Mouse (Mus musculus) mesoderm, embryonic 11.5 days (tissue): ENCODE results near the gene Plekhg5.

Experiments
- DNase-seq: peaks from one replicate; pipeline ENCODE4 v3.0.0-alpha.2; 2012; ENCODE audit warnings: low read depth, low spot score

Plekhg5 gene

GRCm38 (mm10) chr4:152125161-152126025 lies 53.1 kb downstream of the Plekhg5 start:
- no peak for DNase-seq

GRCm38 (mm10) chr4:152126026-152126920 lies 54.0 kb downstream of the Plekhg5 start:
- DNase-seq: no peak

GRCm38 (mm10) chr4:152127884-152128283 lies 55.6 kb downstream of the Plekhg5 start:
- no peak for DNase-seq

DNA sequence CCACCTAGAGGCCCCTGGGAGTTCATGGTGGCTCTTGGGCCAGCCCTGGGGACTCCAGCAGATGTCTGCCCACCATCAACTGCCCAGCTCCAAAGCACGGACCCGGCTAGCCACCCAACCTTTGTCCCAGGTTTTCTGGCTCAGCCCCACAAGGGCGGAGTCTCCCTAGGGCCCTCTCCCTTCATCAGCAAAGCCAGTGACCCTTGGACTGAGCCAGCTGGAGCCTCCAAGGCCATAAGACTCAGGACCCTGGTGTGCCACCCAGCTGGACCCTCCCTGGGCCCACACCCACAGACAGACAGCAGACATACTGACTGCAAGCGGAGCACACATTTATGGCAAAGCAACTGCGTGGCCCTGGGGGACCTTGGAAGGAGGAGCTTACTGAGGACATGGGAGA lies 56.5 kb downstream of the Plekhg5 start:
- no peak for DNase-seq

DNA sequence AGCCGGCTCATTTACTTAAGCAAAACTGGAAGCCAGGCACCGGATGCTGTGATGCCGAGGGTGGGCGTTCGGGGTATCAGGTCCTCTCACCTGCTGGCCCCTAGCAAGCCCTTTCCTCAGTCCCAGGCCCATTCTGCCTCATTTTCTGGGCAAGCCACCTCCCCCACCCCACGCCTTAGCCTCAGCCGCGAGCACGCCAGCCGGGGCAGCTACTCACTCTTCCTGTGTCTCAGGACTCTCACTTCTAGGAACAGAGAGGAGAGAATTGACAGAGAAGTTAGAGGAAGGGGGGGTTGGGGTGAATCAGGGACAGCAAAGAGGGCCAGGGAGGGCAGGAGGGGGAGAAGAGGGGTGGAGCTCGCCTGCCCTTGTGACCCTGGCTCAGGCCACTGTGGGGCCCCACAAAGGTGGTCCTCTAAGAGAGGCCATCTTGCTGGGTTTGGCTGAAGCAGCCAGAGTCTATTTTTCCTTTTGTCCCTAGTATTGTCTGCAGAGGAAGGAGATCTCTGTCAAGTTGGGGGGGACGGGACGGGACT lies 57.2 kb downstream of the Plekhg5 start:
- no peak for DNase-seq

- DNase-seq: no peak
Measured at GRCm38 (mm10) chr4:152130771-152131653, 58.7 kb downstream of the Plekhg5 start.

DNA sequence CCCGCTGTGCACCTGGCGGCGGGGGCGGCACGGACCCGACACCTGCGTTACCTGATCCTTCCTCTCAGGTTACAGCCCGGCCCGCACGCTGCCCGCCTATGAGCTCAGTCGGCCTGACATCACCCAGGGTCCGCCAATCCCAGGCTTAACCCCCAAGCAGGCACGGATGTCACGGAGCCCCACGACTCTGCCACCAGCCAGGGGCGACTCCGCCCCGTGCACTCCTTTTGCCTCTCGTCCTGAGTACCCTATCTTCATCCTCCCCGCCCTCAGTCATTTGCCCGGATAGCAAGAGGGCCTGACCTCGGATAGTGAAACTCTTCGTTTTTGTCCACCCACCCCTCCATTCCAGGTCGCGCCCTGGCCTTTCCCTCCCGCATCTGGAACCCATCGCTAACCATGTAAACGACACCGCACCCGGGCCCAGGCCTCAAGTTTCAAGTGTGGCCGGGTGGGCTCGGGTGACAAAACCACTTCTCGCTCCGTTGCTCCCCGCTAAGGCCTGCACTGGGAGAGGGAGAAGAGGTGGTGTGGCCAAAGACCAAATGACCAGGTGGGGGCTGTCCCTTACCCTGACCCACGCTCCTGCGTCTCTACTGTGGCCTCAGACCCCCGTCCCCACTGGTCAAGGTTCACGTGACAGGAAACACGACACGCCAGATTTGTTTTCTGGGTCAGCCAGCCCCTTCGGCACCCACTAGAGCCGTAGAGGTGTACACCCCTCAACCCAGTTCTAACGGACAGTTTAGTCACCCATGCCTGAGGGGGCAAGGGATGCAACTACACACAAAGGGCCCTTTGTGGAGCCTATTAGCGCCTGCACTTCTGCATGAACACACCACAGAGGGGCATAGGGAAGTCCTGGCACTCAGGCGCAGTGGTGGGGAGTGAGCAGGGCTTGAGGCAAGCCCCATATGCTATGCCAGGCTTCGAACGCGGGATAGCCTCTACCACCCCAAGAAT lies 59.8 kb downstream of the Plekhg5 start:
- DNase-seq: no peak

DNA sequence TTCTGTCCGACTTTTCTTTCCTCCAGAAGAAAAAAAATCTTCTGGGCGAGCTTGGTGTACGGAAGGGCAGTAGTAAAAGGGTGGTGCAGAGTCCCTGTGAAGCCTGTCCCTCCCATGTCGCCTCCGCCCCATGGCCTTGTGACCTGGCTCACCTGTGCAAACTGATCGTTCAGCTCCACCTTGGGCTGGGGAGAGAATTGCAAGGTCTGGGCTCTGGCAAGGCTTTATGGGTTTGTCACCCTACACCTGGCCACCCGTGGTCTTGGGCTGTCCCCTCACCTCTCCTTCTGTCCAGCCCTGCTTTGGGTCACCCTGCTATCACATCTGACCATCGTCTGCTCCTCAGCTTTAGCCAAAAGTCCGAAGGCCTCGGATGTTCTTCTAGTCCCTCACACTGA lies 60.5 kb downstream of the Plekhg5 start:
- DNase-seq: no peak

DNA sequence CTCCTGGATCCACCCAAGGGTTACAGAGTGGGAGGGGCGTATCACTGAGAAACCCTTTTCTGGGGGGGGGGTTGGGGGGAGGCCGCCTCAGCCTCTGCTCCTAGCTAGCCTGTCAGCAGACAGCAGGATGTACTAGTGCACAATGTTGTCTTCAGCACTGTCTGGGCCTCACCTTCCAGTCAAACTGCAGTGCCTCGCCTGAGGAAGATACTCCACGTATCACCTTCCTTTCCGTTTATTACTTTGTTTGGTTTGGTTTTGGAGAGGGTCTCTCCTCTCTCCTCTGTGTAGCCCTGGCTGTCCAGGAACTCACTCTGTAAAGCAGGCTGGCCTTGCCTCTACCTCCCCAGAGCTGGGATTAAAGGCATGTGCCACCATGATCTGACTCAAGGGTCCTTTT lies 60.9 kb downstream of the Plekhg5 start:
- no peak for DNase-seq

GRCm38 (mm10) chr4:152134507-152134906 lies 62.2 kb downstream of the Plekhg5 start:
- DNase-seq: no peak

- no peak for DNase-seq
Measured at GRCm38 (mm10) chr4:152135363-152135762, 63.1 kb downstream of the Plekhg5 start.

GRCm38 (mm10) chr4:152136112-152136875 lies 64.0 kb downstream of the Plekhg5 start:
- DNase-seq: no peak

- no peak for DNase-seq
Measured at GRCm38 (mm10) chr4:152136876-152137250, 64.6 kb downstream of the Plekhg5 start.

GRCm38 (mm10) chr4:152138497-152139260 lies 66.4 kb downstream of the Plekhg5 start:
- DNase-seq: peak; percentile 90

DNA sequence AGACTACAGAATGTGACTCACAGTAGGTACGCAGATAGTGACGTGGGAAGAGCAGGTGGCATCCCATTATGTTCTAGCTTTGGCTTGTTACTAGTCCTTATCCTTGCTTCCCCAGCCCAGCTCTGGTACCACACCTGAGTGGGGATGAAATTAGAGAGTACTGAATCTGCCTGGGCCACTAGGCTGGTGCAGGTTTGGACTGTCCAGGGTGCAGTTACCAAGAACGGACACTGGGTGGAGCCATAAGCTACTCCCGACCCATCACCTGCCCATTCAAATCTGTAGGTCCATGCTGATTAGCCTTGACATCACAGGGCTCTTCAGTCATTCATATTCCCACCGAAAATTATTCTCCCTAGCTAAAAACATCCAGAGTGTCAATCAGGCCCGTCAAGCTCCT lies 68.1 kb downstream of the Plekhg5 start:
- DNase-seq: peak; percentile 59

DNA sequence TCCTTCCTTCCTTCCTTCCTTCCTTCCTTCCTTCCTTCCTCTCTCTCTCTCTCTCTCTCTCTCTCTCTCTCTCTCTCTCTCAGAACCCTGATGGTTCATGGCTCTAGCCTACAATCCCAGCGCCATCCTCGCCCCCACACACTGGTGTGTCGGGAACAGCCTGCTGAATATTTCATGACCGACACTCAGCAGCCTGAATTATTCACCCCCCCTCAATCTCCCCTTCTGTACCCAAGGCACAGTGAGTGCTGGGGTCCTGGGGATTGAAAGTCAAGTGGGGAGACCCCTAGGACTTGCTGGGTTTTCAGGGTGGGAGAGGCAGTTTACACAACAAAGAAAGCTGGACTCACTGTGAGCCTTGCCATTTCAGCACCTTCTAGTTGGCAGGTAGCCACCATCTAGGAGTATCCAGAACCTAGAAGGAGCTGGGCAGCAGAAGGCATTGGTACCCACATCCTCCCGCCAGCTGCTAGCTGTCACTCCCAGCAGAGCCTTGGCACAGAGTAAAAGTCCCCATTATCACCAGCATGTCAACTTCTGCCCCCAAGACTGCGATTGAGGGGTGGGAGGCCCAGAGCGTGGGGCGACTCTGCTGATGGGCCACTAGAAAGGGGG lies 69.3 kb downstream of the Plekhg5 start:
- DNase-seq: no peak

GRCm38 (mm10) chr4:152143632-152144031 lies 71.3 kb downstream of the Plekhg5 start:
- DNase-seq: no peak

DNA sequence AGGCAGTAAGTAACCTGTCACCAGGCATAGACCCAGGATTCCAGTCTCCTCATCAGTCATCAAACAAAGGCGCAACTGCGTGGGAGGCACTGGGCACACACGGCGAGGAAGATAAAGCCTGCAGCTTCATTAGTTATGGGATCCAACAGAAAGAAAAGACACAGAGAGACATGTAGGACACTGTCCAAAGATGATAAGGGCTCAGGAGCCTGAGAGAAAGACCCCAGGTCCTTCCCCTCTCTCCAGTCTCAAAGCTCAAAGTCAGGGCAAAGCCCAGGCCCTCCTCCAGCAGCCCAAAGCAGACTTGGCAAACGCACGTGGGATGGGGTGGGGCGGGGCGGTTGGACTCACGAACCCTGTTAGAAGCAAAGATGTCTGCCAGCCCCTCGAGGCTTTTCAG lies 73.2 kb downstream of the Plekhg5 start:
- no peak for DNase-seq
